Mouse (Mus musculus): ENCODE measurements around the gene Gpr156. TPM values are rescaled to one million over a fixed set of nuclear protein-coding genes. Genes with fewer than 3 reads are reported as not detected.

Gene Gpr156
- polyA plus RNA-seq, 1 experiment from 2014 or later = 0.66 TPM

DNA sequence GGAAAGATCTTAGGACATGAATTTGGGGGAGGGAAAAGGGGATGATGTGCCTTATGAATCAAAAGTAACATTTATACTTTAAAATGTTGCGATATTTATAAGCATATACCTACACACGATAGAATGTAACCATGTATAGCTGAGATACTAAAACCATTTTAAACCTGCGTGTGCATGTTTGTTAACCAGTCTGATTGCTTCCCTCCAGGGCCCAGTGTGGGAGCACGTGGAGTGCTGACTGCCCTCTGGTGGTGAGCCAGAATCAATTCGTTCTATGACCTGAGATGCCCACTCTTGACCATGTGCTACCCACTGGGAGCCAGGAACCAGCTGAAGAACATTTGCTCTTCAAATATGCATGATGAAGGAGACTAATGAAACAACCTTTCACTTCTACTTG lies 30.9 kb downstream of the Gpr156 start:
- Histone ChIP-seq H3K4me2 (no peak overlapping the region), H3K9ac (ENCODE audit: low read depth, low read length) (no peak overlapping the region), H3K36me3 (ENCODE audit: control insufficient read depth, insufficient read depth, low read length) (no peaks in the 10 kb centered on the region), H3K27ac (ENCODE audit: low read depth, low read length) (no peak overlapping the region), H3K4me1 (ENCODE audit: control insufficient read depth, insufficient read depth, low read length) (no peaks in the 10 kb centered on the region), H3K4me3 (ENCODE audit: low read depth, low read length) (no peak overlapping the region), H3K9me3 (replicated peaks; ENCODE audit: control insufficient read depth, low read length) (no peaks in the 10 kb centered on the region), H3K27me3 (ENCODE audit: control insufficient read depth, insufficient read depth, low read length) (no peaks in the 10 kb centered on the region)
- ATAC-seq (replicated peaks; ENCODE audit: insufficient number of reproducible peaks, low FRiP score, low TSS enrichment) = no peak
- WGBS (ENCODE audit: insufficient replicate concordance) = 28% methylated on average over 5 of the region's 5 CpGs

DNA sequence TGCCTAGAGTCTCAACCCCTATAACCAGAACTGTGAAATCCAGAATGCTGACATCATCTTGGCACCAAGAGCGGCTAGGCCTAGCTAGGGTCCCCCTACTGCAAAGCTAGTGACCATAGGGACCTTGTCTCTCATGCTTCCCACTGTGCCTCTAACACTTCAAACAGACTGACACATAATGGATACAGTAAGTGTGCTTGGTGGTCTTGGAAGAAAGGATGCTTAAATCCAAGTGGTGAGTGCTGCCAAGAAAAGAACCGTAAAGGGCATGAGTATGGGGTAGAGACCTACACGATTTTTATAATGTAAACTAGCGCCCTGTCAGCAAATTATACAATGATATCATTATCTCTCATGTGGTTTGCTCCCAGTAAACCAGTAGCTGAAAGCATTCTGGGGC lies 32.1 kb downstream of the Gpr156 start:
- Histone ChIP-seq H3K27me3 (ENCODE audit: control insufficient read depth, insufficient read depth, low read length) (no peaks in the 10 kb centered on the region), H3K27ac (ENCODE audit: low read depth, low read length) (no peak overlapping the region), H3K4me3 (ENCODE audit: low read depth, low read length) (no peak overlapping the region), H3K9me3 (replicated peaks; ENCODE audit: control insufficient read depth, low read length) (no peaks in the 10 kb centered on the region), H3K36me3 (ENCODE audit: control insufficient read depth, insufficient read depth, low read length) (no peaks in the 10 kb centered on the region), H3K4me1 (ENCODE audit: control insufficient read depth, insufficient read depth, low read length) (no peaks in the 10 kb centered on the region), H3K4me2 (no peak overlapping the region), H3K9ac (ENCODE audit: low read depth, low read length) (no peak overlapping the region)
- 87% methylated on average over 4 of the region's 4 CpGs for WGBS (ENCODE audit: insufficient replicate concordance)
- no peak for ATAC-seq (replicated peaks; ENCODE audit: insufficient number of reproducible peaks, low FRiP score, low TSS enrichment)

DNA sequence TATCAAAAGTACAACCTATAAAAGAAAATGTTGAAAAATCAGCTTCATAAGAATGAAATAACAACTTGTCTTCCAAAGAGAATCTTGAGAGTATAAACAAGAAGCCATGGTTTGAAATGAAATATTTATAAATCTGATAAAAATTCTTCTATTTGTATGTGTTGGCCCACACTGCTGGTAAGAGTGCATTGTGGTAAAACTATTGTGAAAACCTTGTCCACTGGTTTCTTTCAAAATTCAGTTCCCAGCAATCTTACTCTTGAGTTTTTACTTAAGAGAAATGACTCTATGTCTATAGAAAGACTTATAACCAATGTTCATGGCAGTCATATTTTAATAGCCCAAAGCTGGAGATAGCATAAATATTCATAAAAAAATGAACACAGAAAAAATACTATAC lies 34.9 kb downstream of the Gpr156 start:
- H3K9me3 ChIP-seq (replicated peaks; ENCODE audit: control insufficient read depth, low read length) = no peaks in the 10 kb centered on the region
- no peak overlapping the region for H3K27ac ChIP-seq (ENCODE audit: low read depth, low read length)
- H3K36me3 ChIP-seq (ENCODE audit: control insufficient read depth, insufficient read depth, low read length) = no peaks in the 10 kb centered on the region
- H3K27me3 ChIP-seq (ENCODE audit: control insufficient read depth, insufficient read depth, low read length) = no peaks in the 10 kb centered on the region
- no peak overlapping the region for H3K9ac ChIP-seq (ENCODE audit: low read depth, low read length)
- H3K4me2 ChIP-seq = no peak overlapping the region
- no peak for ATAC-seq (replicated peaks; ENCODE audit: insufficient number of reproducible peaks, low FRiP score, low TSS enrichment)
- no peaks in the 10 kb centered on the region for H3K4me1 ChIP-seq (ENCODE audit: control insufficient read depth, insufficient read depth, low read length)
- no peak overlapping the region for H3K4me3 ChIP-seq (ENCODE audit: low read depth, low read length)

DNA sequence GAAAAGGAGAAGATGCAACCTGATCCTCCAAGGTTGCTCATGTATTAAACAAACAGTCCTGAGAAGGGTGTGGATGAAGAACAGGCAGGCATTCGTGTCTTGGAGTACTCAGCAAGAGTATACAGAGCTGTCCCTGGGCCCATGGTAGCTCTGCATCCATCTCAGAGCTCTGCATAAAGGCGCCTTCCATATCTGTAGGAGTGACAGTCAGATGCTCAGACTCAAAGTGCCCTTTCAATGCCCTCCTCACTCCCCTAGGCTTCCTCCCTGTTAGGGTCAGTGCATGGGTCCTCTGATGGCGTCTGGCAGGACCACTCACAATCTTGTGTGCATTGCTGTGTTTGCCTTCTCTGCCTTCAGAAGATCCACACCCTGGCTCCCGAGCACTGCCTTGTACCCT lies 36.9 kb downstream of the Gpr156 start:
- no peak for ATAC-seq (replicated peaks; ENCODE audit: insufficient number of reproducible peaks, low FRiP score, low TSS enrichment)
- Histone ChIP-seq H3K4me1 (ENCODE audit: control insufficient read depth, insufficient read depth, low read length) (no peaks in the 10 kb centered on the region), H3K4me2 (no peak overlapping the region), H3K4me3 (ENCODE audit: low read depth, low read length) (no peak overlapping the region), H3K36me3 (ENCODE audit: control insufficient read depth, insufficient read depth, low read length) (no peaks in the 10 kb centered on the region), H3K9me3 (replicated peaks; ENCODE audit: control insufficient read depth, low read length) (no peaks in the 10 kb centered on the region), H3K27ac (ENCODE audit: low read depth, low read length) (no peak overlapping the region), H3K27me3 (ENCODE audit: control insufficient read depth, insufficient read depth, low read length) (no peaks in the 10 kb centered on the region), H3K9ac (ENCODE audit: low read depth, low read length) (no peak overlapping the region)
- WGBS (ENCODE audit: insufficient replicate concordance) = 63% methylated on average over 4 of the region's 4 CpGs

DNA sequence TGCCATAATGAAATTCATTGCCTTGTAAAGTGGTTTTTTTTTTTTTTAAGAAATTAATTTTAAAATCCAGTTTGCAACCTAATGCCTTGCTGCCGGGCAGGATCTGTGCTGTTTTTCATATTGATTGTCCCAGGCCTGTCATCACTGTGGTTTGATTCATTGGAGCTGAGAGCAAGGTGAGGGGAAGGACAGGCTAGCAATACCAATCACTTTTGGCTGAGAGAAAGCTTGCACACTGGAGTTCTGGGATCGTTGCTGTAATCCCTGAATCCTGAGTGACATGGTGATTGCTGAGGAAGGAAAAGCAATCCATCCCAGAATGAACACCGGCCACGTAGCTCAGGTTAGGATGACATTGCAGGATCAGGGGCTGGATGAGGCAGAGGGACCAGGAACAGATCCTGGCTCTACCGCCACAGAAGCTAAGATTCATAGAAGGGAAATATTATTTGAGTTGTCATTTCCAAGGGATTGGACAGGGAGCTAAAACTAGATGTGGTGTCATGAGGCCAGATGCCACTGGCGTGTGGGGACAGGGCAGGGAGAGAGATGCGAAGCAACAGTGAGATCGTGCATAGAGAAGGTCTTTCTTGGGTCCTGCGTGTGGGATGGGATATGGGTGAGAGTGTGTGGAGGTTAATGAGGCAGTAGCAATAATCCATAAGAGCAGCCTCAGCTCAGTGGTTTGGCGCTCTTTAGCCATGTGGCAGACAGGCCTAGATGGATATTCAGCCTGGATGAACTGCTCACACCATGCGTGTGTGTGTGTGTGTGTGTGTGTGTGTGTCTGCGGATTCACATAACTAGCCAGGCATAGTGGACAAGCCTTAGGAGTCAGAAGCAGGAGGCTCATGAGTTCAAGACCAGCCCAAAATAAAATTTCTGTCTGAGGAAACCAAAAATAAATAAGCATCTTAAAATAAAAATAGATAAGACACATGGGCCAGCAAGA lies 38.0 kb downstream of the Gpr156 start:
- WGBS (ENCODE audit: insufficient replicate concordance) = 77% methylated on average over 12 of the region's 12 CpGs
- H3K4me1 ChIP-seq (ENCODE audit: control insufficient read depth, insufficient read depth, low read length) = peaks cover 2% of the 10 kb centered on the region; the same call in 1 of the 2 replicates
- H3K27ac ChIP-seq (ENCODE audit: low read depth, low read length) = no peak overlapping the region
- no peaks in the 10 kb centered on the region for H3K36me3 ChIP-seq (ENCODE audit: control insufficient read depth, insufficient read depth, low read length)
- H3K4me3 ChIP-seq (ENCODE audit: low read depth, low read length) = no peak overlapping the region
- no peak overlapping the region for H3K4me2 ChIP-seq
- no peak overlapping the region for H3K9ac ChIP-seq (ENCODE audit: low read depth, low read length)
- ATAC-seq (replicated peaks; ENCODE audit: insufficient number of reproducible peaks, low FRiP score, low TSS enrichment) = no peak
- H3K27me3 ChIP-seq (ENCODE audit: control insufficient read depth, insufficient read depth, low read length) = no peaks in the 10 kb centered on the region
- H3K9me3 ChIP-seq (replicated peaks; ENCODE audit: control insufficient read depth, low read length) = no peaks in the 10 kb centered on the region

DNA sequence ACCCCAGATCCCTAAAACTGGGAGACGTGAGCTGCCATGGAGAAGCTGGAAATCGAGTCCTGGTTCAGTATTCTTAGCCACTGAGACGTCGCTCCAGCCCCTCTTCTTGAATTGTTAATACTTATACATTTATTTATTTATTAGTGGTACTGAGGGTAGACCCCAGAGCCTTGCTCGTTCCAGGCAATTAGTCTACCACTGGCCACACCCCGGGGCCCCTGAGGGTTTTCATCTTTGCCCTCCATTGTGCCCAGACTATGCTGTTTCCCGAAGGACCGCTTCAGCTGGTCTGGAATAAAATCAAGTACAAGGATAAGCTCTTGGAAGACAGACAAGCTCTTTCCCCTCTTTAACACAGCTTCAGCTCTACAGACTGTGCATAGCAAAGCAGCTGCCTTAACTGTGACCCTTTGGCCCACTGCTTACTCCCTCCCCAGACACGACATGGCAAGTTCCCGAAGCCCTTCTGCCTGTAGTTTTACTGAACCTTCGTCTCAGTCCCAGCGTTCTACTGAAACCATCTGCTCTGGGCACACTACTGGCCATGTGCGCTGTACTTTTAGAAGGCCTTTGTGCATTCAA lies 39.1 kb downstream of the Gpr156 start:
- Histone ChIP-seq H3K9ac (ENCODE audit: low read depth, low read length) (no peak overlapping the region), H3K27ac (ENCODE audit: low read depth, low read length) (no peak overlapping the region), H3K4me1 (ENCODE audit: control insufficient read depth, insufficient read depth, low read length) (peaks cover 2% of the 10 kb centered on the region; the same call in 1 of the 2 replicates), H3K4me3 (ENCODE audit: low read depth, low read length) (no peak overlapping the region), H3K36me3 (ENCODE audit: control insufficient read depth, insufficient read depth, low read length) (no peaks in the 10 kb centered on the region), H3K4me2 (no peak overlapping the region), H3K9me3 (replicated peaks; ENCODE audit: control insufficient read depth, low read length) (no peaks in the 10 kb centered on the region), H3K27me3 (ENCODE audit: control insufficient read depth, insufficient read depth, low read length) (no peaks in the 10 kb centered on the region)
- ATAC-seq (replicated peaks; ENCODE audit: insufficient number of reproducible peaks, low FRiP score, low TSS enrichment) = no peak
- 78% methylated on average over 13 of the region's 13 CpGs for WGBS (ENCODE audit: insufficient replicate concordance)

DNA sequence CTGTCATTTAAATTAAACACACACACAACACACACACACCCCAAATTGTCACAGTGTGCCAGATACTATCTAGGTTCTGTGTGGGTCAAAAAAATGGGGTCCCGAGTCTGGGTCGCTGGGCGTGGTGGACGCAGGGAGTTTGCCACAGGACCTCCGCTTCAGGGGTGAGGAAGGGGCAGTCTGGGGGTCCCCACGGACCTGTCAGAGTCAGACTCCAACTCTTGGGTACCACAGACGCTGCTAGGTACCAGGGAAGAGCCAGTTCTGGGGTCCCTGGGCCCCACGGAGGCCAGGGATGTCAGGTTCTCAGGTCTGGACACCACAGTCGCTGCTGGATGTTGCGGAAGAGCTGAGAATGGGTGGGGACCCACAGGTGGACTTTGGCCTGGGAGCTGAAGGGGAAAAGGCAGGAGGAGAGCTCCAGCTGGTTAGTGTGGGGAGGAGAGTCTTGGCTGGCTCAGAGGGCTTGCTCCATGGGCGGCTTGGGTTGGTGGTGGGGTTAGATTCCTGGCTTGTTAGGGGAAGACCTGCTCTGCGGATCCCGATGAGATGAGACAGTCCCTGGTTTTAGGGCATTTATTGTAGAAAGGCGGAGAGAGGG lies 39.9 kb downstream of the Gpr156 start:
- WGBS (ENCODE audit: insufficient replicate concordance) = 80% methylated on average over 14 of the region's 14 CpGs
- H3K9ac ChIP-seq (ENCODE audit: low read depth, low read length) = no peak overlapping the region

DNA sequence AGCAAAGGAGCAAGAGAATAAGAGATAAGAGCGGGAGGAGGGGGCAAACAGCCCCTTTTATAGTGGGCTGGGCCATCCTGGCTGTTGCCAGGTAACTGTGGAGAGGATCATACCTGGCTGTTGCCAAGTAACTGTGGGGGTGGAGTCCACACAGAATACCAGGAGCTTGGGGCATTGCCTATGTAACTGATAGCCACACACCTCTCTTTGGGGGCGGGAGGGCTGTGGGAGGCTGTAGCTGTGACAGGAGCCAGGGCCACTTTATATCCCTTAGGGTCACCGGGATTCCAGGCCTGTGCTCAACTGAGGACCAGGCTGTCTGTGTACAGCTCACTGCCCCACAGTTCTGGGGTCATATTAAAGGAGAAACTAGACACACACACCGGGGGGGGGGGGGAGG lies 40.5 kb downstream of the Gpr156 start:
- Histone ChIP-seq H3K27me3 (ENCODE audit: control insufficient read depth, insufficient read depth, low read length) (no peaks in the 10 kb centered on the region), H3K4me3 (ENCODE audit: low read depth, low read length) (no peak overlapping the region), H3K36me3 (ENCODE audit: control insufficient read depth, insufficient read depth, low read length) (no peaks in the 10 kb centered on the region), H3K4me2 (no peak overlapping the region), H3K9ac (ENCODE audit: low read depth, low read length) (no peak overlapping the region), H3K27ac (ENCODE audit: low read depth, low read length) (no peak overlapping the region), H3K4me1 (ENCODE audit: control insufficient read depth, insufficient read depth, low read length) (peaks cover 2% of the 10 kb centered on the region; the same call in 1 of the 2 replicates), H3K9me3 (replicated peaks; ENCODE audit: control insufficient read depth, low read length) (no peaks in the 10 kb centered on the region)
- ATAC-seq (replicated peaks; ENCODE audit: insufficient number of reproducible peaks, low FRiP score, low TSS enrichment) = no peak
- 58% methylated on average over 4 of the region's 4 CpGs for WGBS (ENCODE audit: insufficient replicate concordance)

More for the DNA sequence above, 39.9 kb downstream of the Gpr156 start:
- peaks cover 2% of the 10 kb centered on the region; the same call in 1 of the 2 replicates for H3K4me1 ChIP-seq (ENCODE audit: control insufficient read depth, insufficient read depth, low read length)
- no peak overlapping the region for H3K4me2 ChIP-seq
- H3K27ac ChIP-seq (ENCODE audit: low read depth, low read length) = no peak overlapping the region
- H3K9me3 ChIP-seq (replicated peaks; ENCODE audit: control insufficient read depth, low read length) = no peaks in the 10 kb centered on the region
- ATAC-seq (replicated peaks; ENCODE audit: insufficient number of reproducible peaks, low FRiP score, low TSS enrichment) = no peak
- H3K27me3 ChIP-seq (ENCODE audit: control insufficient read depth, insufficient read depth, low read length) = no peaks in the 10 kb centered on the region
- H3K4me3 ChIP-seq (ENCODE audit: low read depth, low read length) = no peak overlapping the region
- no peaks in the 10 kb centered on the region for H3K36me3 ChIP-seq (ENCODE audit: control insufficient read depth, insufficient read depth, low read length)

All from heart, embryonic 11.5 days (tissue).